Mouse (Mus musculus): ENCODE measurements around the gene Gpr65. TPM values are rescaled to one million over a fixed set of nuclear protein-coding genes. Genes with fewer than 3 reads are reported as not detected.

Gene Gpr65
- polyA plus RNA-seq (2014; fragmentation: Illumina TruSeq; extraction: RNeasy Lipid Tissue Mini Kit (QIAGEN cat#74804); ENCODE audit: insufficient read depth, low read depth, low replicate concordance), result 2.4 TPM

DNA sequence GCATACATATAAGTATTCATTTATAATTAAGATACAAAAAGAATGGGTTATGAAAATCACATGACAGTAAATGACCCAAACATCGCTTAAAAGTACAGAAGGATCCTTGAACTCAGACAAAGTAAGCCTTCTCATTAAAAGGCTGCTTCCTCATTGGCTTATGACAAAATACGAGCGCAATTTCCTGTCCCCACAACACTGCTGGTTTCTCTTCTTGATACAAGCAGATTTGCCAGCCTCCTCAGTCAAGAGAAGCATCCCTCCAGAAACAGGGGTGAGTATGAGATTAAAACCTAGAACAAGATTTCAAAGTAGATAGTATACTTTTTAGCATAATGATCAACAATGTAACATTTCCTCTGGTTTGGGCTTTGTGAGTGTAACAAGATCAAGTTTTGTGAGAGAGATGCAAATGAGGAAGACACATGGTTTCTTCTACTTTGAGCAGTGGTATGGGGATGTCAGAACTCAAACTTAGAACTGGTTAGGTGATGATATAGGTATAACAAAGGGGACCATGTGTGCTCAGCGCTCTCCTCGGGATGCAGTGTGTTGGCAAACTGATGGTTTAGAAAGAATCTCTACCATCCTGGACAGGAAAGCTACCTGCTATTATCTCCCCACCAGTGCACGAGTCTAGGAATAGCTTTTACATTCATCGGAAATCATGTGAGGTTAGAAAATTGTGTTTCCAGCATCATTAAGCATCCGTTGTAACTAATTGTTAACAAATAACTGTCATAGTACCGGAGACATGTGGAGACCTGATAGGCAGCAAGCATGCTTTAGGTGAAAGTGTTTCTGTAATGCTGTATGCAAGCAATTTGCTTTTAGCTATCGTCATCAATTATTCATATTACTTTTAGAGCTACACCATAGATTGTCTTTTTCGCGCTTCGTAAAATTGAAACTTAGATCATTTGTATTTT lies at the start of gene Gpr65:
Gene Gpr65 (plus strand): TSS at position 195 of the 929 bp plus-strand sequence.

GRCm38 (mm10) chr12:98258845-98259517 lies 9.5 kb upstream of the Gpr65 start, which contains the start of gene Galc:
TSS of gene Galc (minus strand) at chr12:98259459.

Other genes starting within 250 kb of the Gpr65 start
- 7.4 TPM for gene Galc, start 9.2 kb upstream of the Gpr65 start, polyA plus RNA-seq (2014; fragmentation: Illumina TruSeq; extraction: RNeasy Lipid Tissue Mini Kit (QIAGEN cat#74804); ENCODE audit: insufficient read depth, low read depth, low replicate concordance)

Data from lung, adult 10 weeks (tissue).